In the genomic region with DNA sequence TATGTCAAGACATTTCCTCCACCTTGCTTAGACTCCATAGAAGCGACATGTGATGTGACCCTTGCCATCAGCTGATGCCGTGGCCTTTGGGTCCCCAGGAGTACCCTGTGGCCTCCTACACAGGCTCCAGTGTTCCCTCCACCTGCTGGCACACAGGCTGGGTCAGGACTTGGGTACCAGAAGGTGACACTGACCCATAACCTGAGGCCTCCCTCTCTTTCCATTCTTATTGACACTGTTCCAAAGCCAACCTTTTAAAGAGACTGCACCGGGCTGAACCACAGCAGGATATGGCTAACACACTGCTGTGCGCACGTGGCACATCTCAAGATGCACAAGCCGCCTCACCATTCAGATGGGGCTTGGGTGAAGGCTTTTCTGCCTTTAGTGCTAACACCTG, we compare ENCODE assay signal across 25 mouse cellular contexts.
DNase-seq lines count a peak whose midpoint lies in the region; ATAC-seq and TF ChIP-seq lines count a peak whose summit lies in the region.
"Had no signal": no experiment of that assay in that cellular context is flagged by ENCODE, and none has a peak within 500 bp of the region (broad histone marks: within the 10 kb centered on the region; RNA-seq: fewer than 3 reads in every experiment).

No protein-coding gene starts in this region.

- no peak overlapping the region for H3K4me3 ChIP-seq in hindbrain, embryonic 15.5 days
- H3K4me3 ChIP-seq in hindbrain, embryonic 10.5 days, result no peak overlapping the region
- no peak overlapping the region for H3K4me3 ChIP-seq in kidney, embryonic 15.5 days (replicated peaks)
- no peak overlapping the region for H3K4me3 ChIP-seq in liver, postnatal 0 days (ENCODE audit: low read depth, low read length)
- no peak overlapping the region for H3K4me3 ChIP-seq in liver, embryonic 12.5 days
- H3K4me3 ChIP-seq: forebrain, embryonic 10.5 days; forebrain, embryonic 13.5 days; heart, adult 2 months; heart, embryonic 10.5 days; heart, embryonic 13.5 days had no signal

- ATAC-seq in hindbrain, embryonic 15.5 days (ENCODE audit: low FRiP score, low read depth), result 0 out of 2 replicates have a peak, but pooled peaks have one; percentile 31
- no peak for ATAC-seq in kidney, embryonic 15.5 days (replicated peaks; ENCODE audit: low FRiP score)
- no peak for ATAC-seq in liver, postnatal 0 days
- ATAC-seq in liver, embryonic 12.5 days, result no peak
- ATAC-seq: forebrain, embryonic 13.5 days; forebrain, embryonic 16.5 days; Patski had no signal

- no peak for DNase-seq in hindbrain, embryonic 10.5 days (ENCODE audit: low spot score)
- DNase-seq in kidney, postnatal 36 days, result peak; percentile 28 to 37
- no peak for DNase-seq in liver, postnatal 0 days
- DNase-seq: adrenal gland, postnatal 10 days; adrenal gland, postnatal 36 days; B cell, adult 2 months; cerebellum, adult 18-20 months; cerebellum, adult 9-10 months; cerebellum, postnatal 14 days; gastrocnemius, postnatal 10 days; gastrocnemius, postnatal 36 days; heart, adult 2 months; heart, postnatal 14 days; heart, postnatal 4 days had no signal

- no peak for TF ChIP-seq EP300 in liver, postnatal 0 days (IDR thresholded peaks at IDR 0.05; ENCODE audit: low read depth)

- no peaks in the 10 kb centered on the region for H3K27me3 ChIP-seq in hindbrain, embryonic 15.5 days
- H3K27me3 ChIP-seq in hindbrain, embryonic 10.5 days (ENCODE audit: insufficient read depth, poor library complexity, severe bottlenecking), result peaks cover 79% of the 10 kb centered on the region
- H3K27me3 ChIP-seq in kidney, embryonic 15.5 days, result peaks cover 49% of the 10 kb centered on the region
- H3K27me3 ChIP-seq in liver, postnatal 0 days (ENCODE audit: insufficient read depth, low read length), result no peaks in the 10 kb centered on the region
- H3K27me3 ChIP-seq in liver, embryonic 12.5 days (replicated peaks), result peaks cover 51% of the 10 kb centered on the region
- H3K27me3 ChIP-seq: Patski had no signal

- H3K27ac ChIP-seq in hindbrain, embryonic 15.5 days (replicated peaks), result no peak overlapping the region
- no peak overlapping the region for H3K27ac ChIP-seq in hindbrain, embryonic 10.5 days
- H3K27ac ChIP-seq in kidney, embryonic 15.5 days, result no peak overlapping the region
- peak overlapping the region; percentile 90 for H3K27ac ChIP-seq in liver, postnatal 0 days (ENCODE audit: low read depth)
- no peak overlapping the region for H3K27ac ChIP-seq in liver, embryonic 12.5 days
- H3K27ac ChIP-seq: forebrain, embryonic 13.5 days; heart, adult 2 months; heart, embryonic 10.5 days; heart, embryonic 13.5 days; hindbrain, embryonic 14.5 days had no signal

- no peaks in the 10 kb centered on the region for H3K4me1 ChIP-seq in hindbrain, embryonic 15.5 days (replicated peaks)
- peaks cover 32% of the 10 kb centered on the region for H3K4me1 ChIP-seq in hindbrain, embryonic 10.5 days (replicated peaks)
- peaks cover 57% of the 10 kb centered on the region for H3K4me1 ChIP-seq in kidney, embryonic 15.5 days
- peaks cover 11% of the 10 kb centered on the region for H3K4me1 ChIP-seq in liver, postnatal 0 days (ENCODE audit: insufficient read depth)
- peaks cover 19% of the 10 kb centered on the region; the same call in 1 of the 2 replicates for H3K4me1 ChIP-seq in liver, embryonic 12.5 days
- H3K4me1 ChIP-seq: forebrain, embryonic 13.5 days had no signal

- WGBS in hindbrain, embryonic 15.5 days, result 78% methylated on average over 6 of the region's 6 CpGs
- WGBS in hindbrain, embryonic 10.5 days, result 81% methylated on average over 6 of the region's 6 CpGs
- WGBS in kidney, embryonic 15.5 days, result 88% methylated on average over 6 of the region's 6 CpGs
- 69% methylated on average over 6 of the region's 6 CpGs for WGBS in liver, postnatal 0 days (ENCODE audit: insufficient replicate concordance)
- 71% methylated on average over 6 of the region's 6 CpGs for WGBS in liver, embryonic 12.5 days (ENCODE audit: insufficient replicate concordance)

- TF ChIP-seq CTCF in liver, postnatal 0 days (IDR thresholded peaks at IDR 0.05; ENCODE audit: low read depth), result no peak

- H3K9ac ChIP-seq in hindbrain, embryonic 15.5 days, result no peak overlapping the region
- no peak overlapping the region for H3K9ac ChIP-seq in kidney, embryonic 15.5 days
- peak overlapping the region; percentile 23; the same call in 1 of the 2 replicates for H3K9ac ChIP-seq in liver, postnatal 0 days (replicated peaks)
- H3K9ac ChIP-seq in liver, embryonic 12.5 days, result no peak overlapping the region
- H3K9ac ChIP-seq: forebrain, embryonic 13.5 days; heart, embryonic 13.5 days; hindbrain, embryonic 14.5 days had no signal

- H3K36me3 ChIP-seq in hindbrain, embryonic 15.5 days, result no peaks in the 10 kb centered on the region
- H3K36me3 ChIP-seq in hindbrain, embryonic 10.5 days, result no peaks in the 10 kb centered on the region
- no peaks in the 10 kb centered on the region for H3K36me3 ChIP-seq in kidney, embryonic 15.5 days
- no peaks in the 10 kb centered on the region for H3K36me3 ChIP-seq in liver, postnatal 0 days (replicated peaks; ENCODE audit: insufficient read depth, low read length)
- H3K36me3 ChIP-seq in liver, embryonic 12.5 days, result no peaks in the 10 kb centered on the region
- H3K36me3 ChIP-seq: forebrain, embryonic 10.5 days; G1E; heart, embryonic 10.5 days; heart, embryonic 13.5 days had no signal

- no peaks in the 10 kb centered on the region for H3K9me3 ChIP-seq in hindbrain, embryonic 15.5 days
- H3K9me3 ChIP-seq in hindbrain, embryonic 10.5 days, result no peaks in the 10 kb centered on the region
- no peaks in the 10 kb centered on the region for H3K9me3 ChIP-seq in kidney, embryonic 15.5 days (replicated peaks)
- no peaks in the 10 kb centered on the region for H3K9me3 ChIP-seq in liver, postnatal 0 days (ENCODE audit: low read length)
- H3K9me3 ChIP-seq in liver, embryonic 12.5 days (replicated peaks), result no peaks in the 10 kb centered on the region
- H3K9me3 ChIP-seq: forebrain, embryonic 10.5 days; forebrain, embryonic 13.5 days; G1E; heart, embryonic 10.5 days; heart, embryonic 13.5 days had no signal

- H3K4me2 ChIP-seq in hindbrain, embryonic 15.5 days, result no peak overlapping the region
- no peak overlapping the region for H3K4me2 ChIP-seq in kidney, embryonic 15.5 days
- H3K4me2 ChIP-seq in liver, postnatal 0 days (ENCODE audit: low read depth, low read length), result no peak overlapping the region
- H3K4me2 ChIP-seq in liver, embryonic 12.5 days, result no peak overlapping the region
- H3K4me2 ChIP-seq: forebrain, embryonic 13.5 days; heart, embryonic 13.5 days; hindbrain, embryonic 14.5 days had no signal

Comparison
In these comparisons a context has a peak if more than half of its experiments do, and no peak if none do; other contexts are left out.
1. DNase-seq: peak in kidney, postnatal 36 days (2 of 2); none in hindbrain, embryonic 10.5 days (single experiment) and liver, postnatal 0 days (single experiment).